ENCODE assay signal across 21 mouse cellular contexts in the genomic region with DNA sequence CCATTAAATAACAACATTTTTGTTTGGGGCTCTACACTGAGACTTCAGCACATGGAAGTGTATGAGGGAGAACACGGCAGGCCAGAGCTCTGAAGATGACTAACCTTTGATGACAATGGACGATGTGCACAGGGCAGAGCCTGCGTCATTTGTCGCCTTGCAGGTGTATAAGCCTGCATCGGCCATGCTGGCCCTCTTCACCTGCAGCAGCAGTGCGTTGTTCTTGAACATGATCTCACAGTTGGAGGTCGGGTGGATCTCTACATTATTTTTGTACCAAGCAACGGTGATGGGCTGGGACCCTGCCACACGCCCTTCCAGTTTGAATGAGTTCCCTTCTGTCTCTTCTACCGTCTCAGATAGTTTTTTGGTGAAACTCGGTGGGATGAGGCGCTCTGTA.
DNase-seq lines count a peak whose midpoint lies in the region; ATAC-seq and TF ChIP-seq lines count a peak whose summit lies in the region.
"Had no signal": no experiment of that assay in that cellular context is flagged by ENCODE, and none has a peak within 500 bp of the region (broad histone marks: within the 10 kb centered on the region; RNA-seq: fewer than 3 reads in every experiment).

No protein-coding gene starts in this region.

- no peak for ATAC-seq in megakaryocyte, adult 5-6 weeks (ENCODE audit: poor library complexity, severe bottlenecking)
- ATAC-seq: activated CD4-positive, CD25-positive, alpha-beta regulatory T cell, adult 4 months; CD4-positive, CD25-positive, alpha-beta regulatory T cell, adult 4 months; Patski had no signal

- H3K4me3 ChIP-seq in megakaryocyte, embryonic 14.5 days (replicated peaks): peak overlapping the region; percentile 56
- H3K4me3 ChIP-seq in myocyte: no peak overlapping the region

- H3K9me3 ChIP-seq in megakaryocyte, embryonic 14.5 days: peaks cover 47% of the 10 kb centered on the region

- H3K4me2 ChIP-seq in myocyte (ENCODE audit: low read depth): no peak overlapping the region

- H3ac ChIP-seq in myocyte (ENCODE audit: control insufficient read depth, insufficient read length): no peak overlapping the region

- DNase-seq in heart, adult 11 months: peak; percentile 84
- no peak for DNase-seq in heart, adult 18-20 months
- no peak for DNase-seq in right cerebral cortex, adult 18-20 months
- DNase-seq: adrenal gland, adult 2 months; adrenal gland, adult 8-10 months; adrenal gland, postnatal 10 days; adrenal gland, postnatal 14 days; adrenal gland, postnatal 25 days; adrenal gland, postnatal 36 days; B cell, adult 2 months; cerebellum, adult 11 months; cerebellum, adult 11-12 months; cerebellum, adult 18-20 months had no signal

- no peaks in the 10 kb centered on the region for H3K79me2 ChIP-seq in myocyte (ENCODE audit: control insufficient read depth, insufficient read depth)

- no peaks in the 10 kb centered on the region for H3K36me3 ChIP-seq in megakaryocyte, embryonic 14.5 days (replicated peaks; ENCODE audit: low read length)
- H3K36me3 ChIP-seq in myocyte (ENCODE audit: control insufficient read depth, insufficient read depth): peaks cover 70% of the 10 kb centered on the region
- H3K36me3 ChIP-seq: G1E had no signal

- H3K27me3 ChIP-seq in megakaryocyte, embryonic 14.5 days (replicated peaks): no peaks in the 10 kb centered on the region
- H3K27me3 ChIP-seq in myocyte (ENCODE audit: control insufficient read depth, insufficient read depth, insufficient read length): no peaks in the 10 kb centered on the region
- H3K27me3 ChIP-seq: CH12.LX had no signal

- peak; percentile 23 for TF ChIP-seq POLR2A in myocyte (IDR thresholded peaks at IDR 0.05; ENCODE audit: insufficient read length, low read depth)

- no peaks in the 10 kb centered on the region for H3K4me1 ChIP-seq in megakaryocyte, embryonic 14.5 days

TF ChIP-seq in myocyte, 11 proteins besides CTCF, POLR2A, EP300 and RAD21:
- TF ChIP-seq POLR2AphosphoS2 (IDR thresholded peaks at IDR 0.05; ENCODE audit: insufficient read length, low read depth) (peak; percentile 79), E2F4 (IDR thresholded peaks at IDR 0.05; ENCODE audit: insufficient read depth) (no peak)
